Mouse (Mus musculus): Measurements from ENCODE around the gene Psme2b. TPM values are rescaled to one million over a fixed set of nuclear protein-coding genes. Genes with fewer than 3 reads are reported as not detected.

Psme2b gene
- 2.2 and 2.8 TPM in 2 replicates for polyA plus RNA-seq (2012; rRNA removed)

DNA sequence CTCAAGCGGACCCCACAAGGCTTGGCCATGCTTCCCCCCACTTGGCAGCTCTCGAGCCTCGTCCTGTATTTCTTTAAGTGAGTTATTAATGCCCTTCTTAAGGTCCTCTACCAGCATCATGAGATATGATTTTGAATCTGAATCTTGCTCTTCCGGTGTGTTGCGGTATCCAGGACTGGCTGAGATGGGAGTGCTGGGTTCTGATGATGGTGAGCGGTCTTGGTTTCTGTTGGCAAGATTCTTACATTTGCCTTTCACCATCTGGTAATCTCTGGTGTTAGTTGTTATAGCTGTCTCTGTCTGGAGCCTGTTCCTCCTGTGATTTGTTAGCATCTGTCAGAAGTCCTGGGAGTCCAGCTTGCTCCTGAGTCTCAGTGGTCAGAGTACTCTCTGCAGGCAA is at the start of gene Psme2b:
Psme2b (minus strand) TSS at position 101 of the 400 bp plus-strand sequence.

DNA sequence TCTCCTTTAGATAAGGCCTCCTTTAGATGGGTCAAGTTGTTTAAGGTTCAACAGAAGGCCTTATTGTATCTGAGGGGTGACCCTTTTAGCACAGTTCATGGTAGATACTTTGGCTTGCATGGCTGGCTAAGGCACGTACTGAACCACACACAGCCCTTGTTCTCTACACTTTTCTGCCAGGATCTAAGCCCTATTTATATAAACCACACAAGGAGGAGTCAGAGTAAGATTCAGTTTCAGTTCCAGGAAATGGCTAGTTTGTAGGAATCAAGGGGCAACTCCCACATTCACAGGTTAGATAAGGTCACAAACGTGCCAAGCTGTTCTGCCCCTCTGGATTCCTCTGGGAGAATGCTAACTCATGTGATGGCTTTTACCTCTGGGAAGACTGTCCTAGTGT is 48.0 kb upstream of the Psme2b start, which contains the start of gene Tgtp1:
Tgtp1 (minus strand) TSS at position 155 of the 400 bp plus-strand sequence.

DNA sequence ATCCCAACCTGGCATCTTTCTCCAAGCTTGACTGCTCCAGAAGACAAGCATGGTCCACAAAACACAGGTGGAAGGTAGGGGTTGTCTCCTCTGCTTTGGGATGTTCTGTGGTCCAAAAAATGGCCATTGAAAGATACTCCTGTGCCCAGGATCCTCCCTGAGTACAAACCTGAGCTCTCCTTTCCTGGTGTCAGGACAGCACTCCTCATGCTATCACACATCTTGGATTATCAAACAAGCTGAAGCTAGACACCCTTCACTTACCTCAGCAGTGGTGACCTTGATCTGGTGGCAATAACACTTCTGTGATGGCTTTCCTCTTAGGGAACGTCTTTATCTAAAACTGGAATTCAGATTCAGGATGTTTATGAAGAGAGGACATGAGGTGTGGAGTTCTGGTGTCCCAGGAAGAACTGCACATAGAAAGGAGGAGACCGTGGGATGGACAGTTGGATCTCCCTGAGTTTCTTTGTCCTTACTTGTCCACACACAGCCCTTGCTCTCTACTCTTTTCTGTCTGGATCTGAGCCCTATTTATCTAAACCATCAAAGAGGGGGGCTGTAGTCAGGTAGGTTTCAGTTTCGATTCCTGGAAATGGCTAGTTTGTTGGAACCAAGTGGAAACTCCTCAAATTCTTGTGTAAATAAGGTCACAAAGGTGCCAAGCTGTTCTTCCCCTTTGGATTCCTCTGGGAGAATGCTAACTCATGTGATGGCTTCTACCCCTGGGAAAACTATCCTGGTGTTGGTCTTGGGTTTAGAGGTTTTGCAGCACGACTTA is 45.9 kb upstream of the Psme2b start, which contains the start of gene Gm12185:
Gm12185 (minus strand) TSS at position 487 of the 781 bp plus-strand sequence.

DNA sequence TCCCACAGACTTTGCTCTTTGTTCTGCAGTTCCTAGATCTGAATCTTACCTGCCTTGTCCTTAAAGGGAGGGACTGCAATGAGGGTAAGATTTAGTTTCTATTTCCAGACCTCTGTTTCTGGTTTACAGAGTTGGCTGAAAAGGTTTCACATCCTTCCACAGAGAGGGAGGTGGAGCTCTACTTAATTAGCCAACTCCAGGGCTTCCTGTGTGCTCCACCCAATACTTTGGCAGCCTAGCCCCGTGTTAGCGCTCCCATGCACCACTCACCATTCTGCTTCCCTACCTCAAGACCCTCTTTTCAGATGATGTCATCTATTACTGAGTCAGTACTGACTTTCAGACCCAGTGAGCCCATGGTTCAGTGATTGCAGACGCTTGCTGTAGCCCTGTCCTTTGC is 33.3 kb upstream of the Psme2b start, which contains the start of gene 9930111J21Rik1:
9930111J21Rik1 (minus strand) TSS at position 148 of the 400 bp plus-strand sequence.

DNA sequence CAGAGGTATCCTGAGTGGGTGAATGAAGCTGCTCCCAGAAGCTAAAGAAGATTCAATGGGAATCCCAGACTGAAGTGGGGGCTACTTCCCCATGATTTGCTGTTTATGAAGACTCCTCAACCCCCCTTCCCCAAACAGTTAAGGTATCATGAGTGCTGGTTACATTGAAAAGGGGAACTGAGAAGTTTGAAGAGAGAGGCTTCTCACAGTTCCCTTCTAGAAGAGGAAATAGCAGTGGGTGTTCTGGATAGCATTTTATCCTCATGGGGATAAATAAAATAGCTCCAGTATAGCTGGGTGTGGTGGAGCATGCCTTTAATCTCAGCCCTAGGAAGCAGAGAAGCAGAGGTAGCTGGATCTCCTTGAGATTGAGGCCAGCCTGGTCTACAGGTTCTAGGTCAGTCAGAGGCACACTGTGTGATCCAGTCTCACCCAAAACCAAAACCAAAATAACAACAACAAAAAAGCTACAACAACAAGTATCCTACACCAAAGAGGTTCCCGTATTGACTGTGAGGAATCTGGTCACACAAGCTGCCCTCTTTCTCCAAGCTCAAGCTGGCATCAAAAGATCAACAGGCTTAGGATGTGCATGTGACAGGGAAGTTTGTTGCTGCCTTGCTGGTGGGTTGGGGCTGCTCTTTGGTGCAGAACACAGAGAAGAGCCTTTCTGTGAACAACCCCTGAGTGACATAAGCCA is 32.4 kb upstream of the Psme2b start, which contains the start of gene Olfr56:
Olfr56 (plus strand) TSS at position 650 of the 700 bp plus-strand sequence.

DNA sequence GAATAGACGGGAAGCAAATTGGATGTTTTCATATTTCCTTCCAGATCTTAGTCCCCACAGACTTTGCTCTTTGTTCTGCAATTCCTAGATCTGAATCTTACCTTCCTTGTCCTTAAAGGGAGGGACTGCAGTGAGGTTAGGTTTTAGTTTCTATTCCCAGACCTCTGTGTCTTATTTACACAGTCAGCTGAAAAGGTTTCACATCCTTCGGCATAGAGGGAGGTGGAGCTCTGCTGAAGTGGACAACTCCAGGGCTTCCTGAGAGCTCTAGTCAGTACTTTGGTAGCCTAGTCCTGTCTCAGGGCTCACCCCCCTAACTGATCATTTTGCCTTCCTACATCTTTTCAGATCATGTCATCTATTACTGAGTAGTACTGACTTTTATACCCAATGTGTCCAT is 44.0 kb downstream of the Psme2b start, which contains the start of gene Gm5431:
Gm5431 (minus strand) TSS at position 194 of the 400 bp plus-strand sequence.

Other genes starting within 250 kb of the Psme2b start
- 1,065 and 1,125 TPM in 2 replicates for gene Rack1, start 145.9 kb downstream of the Psme2b start, polyA plus RNA-seq (2012; rRNA removed)
- gene Trim41, start 128.8 kb downstream of the Psme2b start, polyA plus RNA-seq (2012; rRNA removed), result 9.0 and 11.4 TPM in 2 replicates
- gene Trim7, start 120.0 kb downstream of the Psme2b start, polyA plus RNA-seq (2012; rRNA removed), result 0.88 and 0.94 TPM in 2 replicates
- gene Gm12184, start 119.5 kb downstream of the Psme2b start, polyA plus RNA-seq (2012; rRNA removed), result 7.7 and 8.0 TPM in 2 replicates
- gene Irgm1, start 74.5 kb downstream of the Psme2b start, polyA plus RNA-seq (2012; rRNA removed), result 35.4 and 48.5 TPM in 2 replicates
- 0.96 and 0.99 TPM in 2 replicates for gene Gm5431, start 44.0 kb downstream of the Psme2b start, polyA plus RNA-seq (2012; rRNA removed)
- 0.42 TPM in 2 replicates for gene Olfr56, start 32.7 kb upstream of the Psme2b start, polyA plus RNA-seq (2012; rRNA removed)
- 0.67 and 0.99 TPM in 2 replicates for gene 9930111J21Rik1, start 33.2 kb upstream of the Psme2b start, polyA plus RNA-seq (2012; rRNA removed)
- 0.16 and 0.17 TPM in 2 replicates for gene Gm12185, start 46.0 kb upstream of the Psme2b start, polyA plus RNA-seq (2012; rRNA removed)
- gene Tgtp1, start 48.0 kb upstream of the Psme2b start, polyA plus RNA-seq (2012; rRNA removed), result 9.5 and 11.9 TPM in 2 replicates
- gene 9930111J21Rik2, start 105.1 kb upstream of the Psme2b start, polyA plus RNA-seq (2012; rRNA removed), result 1.9 TPM in 2 replicates
- gene Tgtp2, start 118.0 kb upstream of the Psme2b start, polyA plus RNA-seq (2012; rRNA removed), result 1.8 and 5.0 TPM in 2 replicates
- gene Ifi47, start 130.4 kb upstream of the Psme2b start, polyA plus RNA-seq (2012; rRNA removed), result 17.6 and 25.6 TPM in 2 replicates
- 0.02 TPM in 1 of 2 replicates, not detected in the other for gene Olfr1396, start 168.7 kb upstream of the Psme2b start, polyA plus RNA-seq (2012; rRNA removed)
- not detected in 2 replicates for gene Olfr1395, start 196.1 kb upstream of the Psme2b start, polyA plus RNA-seq (2012; rRNA removed)
- gene Olfr1394, start 208.2 kb upstream of the Psme2b start, polyA plus RNA-seq (2012; rRNA removed), result not detected in 2 replicates
- gene Btnl9, start 241.0 kb upstream of the Psme2b start, polyA plus RNA-seq (2012; rRNA removed), result 1.4 TPM in 2 replicates